Mouse (Mus musculus) liver, postnatal 0 days (tissue): Measurements from ENCODE around the gene Epm2aip1. TPM values are rescaled to one million over a fixed set of nuclear protein-coding genes. Genes with fewer than 3 reads are reported as not detected.
A peak's percentile ranks its signal among the peaks of the same experiment; 100 is the strongest.

Experiments
- ATAC-seq: fragments of 200-750 bp; cut with Nextera tagmentation; 2 replicates; pipeline ENCODE4 v1.8.0; 2017; ENCODE audit warnings: mild to moderate bottlenecking, moderate library complexity
- DNase-seq: peaks from one replicate; pipeline ENCODE4 v3.0.0-alpha.2; 2016
- H3K27ac ChIP-seq: fragments of 300-500 bp; sonication (generic); 2 replicates; pipeline ENCODE4 v1.5.1; 2014; ENCODE audit warnings: antibody characterized with exemption, moderate library complexity, mild to moderate bottlenecking, low read depth
- H3K27me3 ChIP-seq: fragments of 300-500 bp; sonication (generic); 2 replicates; pipeline ENCODE4 v1.6.1; 2014; ENCODE audit warnings: low read length, control low read depth, mixed read lengths; ENCODE audit not compliant: insufficient read depth
- H3K36me3 ChIP-seq: fragments of 300-500 bp; sonication (generic); replicated peaks from 2 replicates; pipeline ENCODE4 v1.6.1; 2014; ENCODE audit warnings: mild to moderate bottlenecking, control low read depth, low read length, moderate library complexity, mixed read lengths; ENCODE audit not compliant: insufficient read depth
- H3K4me1 ChIP-seq: fragments of 300-500 bp; sonication (generic); 2 replicates; pipeline ENCODE4 v1.6.1; 2014; ENCODE audit warnings: antibody characterized with exemption, mild to moderate bottlenecking, control low read depth; ENCODE audit not compliant: insufficient read depth
- H3K4me2 ChIP-seq: fragments of 300-500 bp; sonication (generic); 2 replicates; pipeline ENCODE4 v1.6.1; 2014; ENCODE audit warnings: low read depth, mild to moderate bottlenecking, low read length, moderate library complexity, mixed read lengths
- H3K4me3 ChIP-seq: fragments of 300-500 bp; sonication (generic); 2 replicates; pipeline ENCODE4 v1.5.1; 2014; ENCODE audit warnings: low read depth, low read length
- H3K9ac ChIP-seq: fragments of 300-500 bp; sonication (generic); replicated peaks from 2 replicates; pipeline ENCODE4 v1.6.1; 2014; ENCODE audit warnings: mild to moderate bottlenecking, moderate library complexity
- H3K9me3 ChIP-seq: fragments of 300-500 bp; sonication (generic); 2 replicates; pipeline ENCODE4 v1.6.1; 2016; ENCODE audit warnings: mild to moderate bottlenecking, control low read depth, low read length, mixed read lengths
- CTCF ChIP-seq: sonication (generic); IDR thresholded peaks from 2 replicates; pipeline ENCODE4 v1.5.1; 2016; ENCODE audit warnings: antibody characterized with exemption, low read depth
- EP300 ChIP-seq: IDR thresholded peaks from 2 replicates; pipeline ENCODE4 v1.6.1; 2016; ENCODE audit warnings: antibody characterized with exemption, low read depth, mild to moderate bottlenecking
- WGBS: fragments of 180-500 bp; shearing (Covaris S2); extraction: QIAGEN DNeasy Blood & Tissue Kit; methylation state at CpG from one replicate; pipeline ENCODE4 v1.1.7; 2014; ENCODE audit not compliant: insufficient replicate concordance; 5-methylcytosine and 5-hydroxymethylcytosine counted together
- polyA plus RNA-seq: library from polyadenylated mRNA; unstranded; fragments of >200 nt; fragmentation: Nextera tagmentation; extraction: Ambion mirVana; gene quantifications from 2 replicates; pipeline ENCODE4 v1.2.1, GENCODE M21; 2015

Epm2aip1 gene
- polyA plus RNA-seq, 1 experiment from 2014 or later = 5.2 TPM

DNA sequence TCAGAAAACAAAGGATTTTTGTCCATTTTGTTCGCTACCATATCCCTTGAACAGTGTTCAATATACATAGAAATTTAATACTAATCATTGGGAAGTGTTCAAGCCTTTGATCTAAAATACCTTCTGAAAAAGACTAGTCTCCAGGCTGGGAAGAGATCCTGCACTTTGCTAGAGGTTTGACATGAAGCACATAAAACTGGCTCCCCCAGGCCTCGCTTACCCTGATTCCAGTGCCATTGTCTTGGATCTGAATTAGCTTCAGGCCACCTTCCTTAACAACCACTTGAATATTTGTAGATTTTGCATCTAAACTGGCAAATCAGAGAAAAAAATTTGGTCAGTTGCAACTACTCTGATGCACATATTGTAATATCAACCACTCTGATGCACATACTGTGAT, 3.7 kb upstream of the Epm2aip1 start:
- peaks cover 9% of the 10 kb centered on the region for H3K4me1 ChIP-seq
- TF ChIP-seq CTCF (no peak), EP300 (no peak)
- DNase-seq = no peak
- H3K9me3 ChIP-seq = no peaks in the 10 kb centered on the region
- ATAC-seq = no peak
- H3K27me3 ChIP-seq = no peaks in the 10 kb centered on the region
- no peak overlapping the region for H3K4me2 ChIP-seq
- WGBS = 93% methylated on average over 2 of the region's 2 CpGs
- H3K4me3 ChIP-seq = no peak overlapping the region
- H3K36me3 ChIP-seq = peaks cover 23% of the 10 kb centered on the region
- H3K27ac ChIP-seq = no peak overlapping the region
- no peak overlapping the region for H3K9ac ChIP-seq

DNA sequence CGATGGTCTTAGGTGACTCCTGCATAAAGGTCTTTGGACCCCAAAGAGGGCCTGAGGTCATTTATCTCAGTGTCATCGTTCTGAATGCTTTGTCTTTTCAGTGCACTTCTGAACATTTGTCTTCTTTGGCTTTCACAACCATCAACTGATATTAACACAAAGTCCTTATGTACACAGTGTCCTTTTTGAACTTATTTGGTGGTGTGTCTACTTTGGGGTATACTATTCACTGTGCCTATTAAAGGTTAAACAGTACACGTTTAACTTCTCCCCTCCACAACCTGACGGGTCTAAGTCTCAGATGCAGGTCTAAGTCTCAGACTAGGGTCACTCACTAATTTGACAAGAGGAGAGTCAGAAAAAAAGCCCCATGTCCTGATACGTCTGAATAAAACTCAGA, 1.1 kb upstream of the Epm2aip1 start:
- Histone ChIP-seq H3K4me3 (peak overlapping the region; percentile 79), H3K4me2 (peak overlapping the region; percentile 75), H3K36me3 (peaks cover 23% of the 10 kb centered on the region), H3K9me3 (no peaks in the 10 kb centered on the region), H3K27me3 (no peaks in the 10 kb centered on the region), H3K4me1 (peaks cover 28% of the 10 kb centered on the region), H3K9ac (peak overlapping the region; percentile 75), H3K27ac (peak overlapping the region; percentile 94)
- TF ChIP-seq CTCF = no peak
- no peak for TF ChIP-seq EP300
- DNase-seq (no peak), ATAC-seq (no peak)
- 6% methylated on average over 5 of the region's 5 CpGs for WGBS

DNA sequence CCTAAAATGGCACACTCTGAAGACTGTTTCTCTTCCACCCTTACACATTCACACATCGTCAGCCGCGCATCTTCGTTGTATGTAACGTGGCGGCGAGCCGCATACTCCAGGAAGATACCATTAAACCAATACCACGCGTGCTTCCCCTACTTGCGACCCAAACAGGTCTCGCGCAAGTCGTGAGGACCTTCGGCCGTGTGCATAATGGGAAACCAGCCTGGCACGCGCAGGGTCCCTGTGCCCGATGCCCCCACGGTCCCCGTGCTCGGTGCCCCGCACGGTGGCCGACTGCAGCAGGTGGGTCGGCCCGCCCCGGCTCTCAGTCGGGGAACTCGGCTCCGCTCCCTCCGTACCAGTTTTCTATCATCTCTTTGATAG, 684 bp upstream of the Epm2aip1 start:
- peaks cover 29% of the 10 kb centered on the region for H3K4me1 ChIP-seq
- peaks cover 23% of the 10 kb centered on the region for H3K36me3 ChIP-seq
- no peaks in the 10 kb centered on the region for H3K27me3 ChIP-seq
- under 1% methylated on average over 32 of the region's 32 CpGs for WGBS
- ATAC-seq (peak; percentile 47), DNase-seq (no peak)
- H3K9ac ChIP-seq = peak overlapping the region; percentile 75
- no peaks in the 10 kb centered on the region for H3K9me3 ChIP-seq
- H3K4me2 ChIP-seq = peak overlapping the region; percentile 75
- no peak for TF ChIP-seq CTCF
- TF ChIP-seq EP300 = no peak
- H3K27ac ChIP-seq = peak overlapping the region; percentile 94
- peak overlapping the region; percentile 79 for H3K4me3 ChIP-seq

DNA sequence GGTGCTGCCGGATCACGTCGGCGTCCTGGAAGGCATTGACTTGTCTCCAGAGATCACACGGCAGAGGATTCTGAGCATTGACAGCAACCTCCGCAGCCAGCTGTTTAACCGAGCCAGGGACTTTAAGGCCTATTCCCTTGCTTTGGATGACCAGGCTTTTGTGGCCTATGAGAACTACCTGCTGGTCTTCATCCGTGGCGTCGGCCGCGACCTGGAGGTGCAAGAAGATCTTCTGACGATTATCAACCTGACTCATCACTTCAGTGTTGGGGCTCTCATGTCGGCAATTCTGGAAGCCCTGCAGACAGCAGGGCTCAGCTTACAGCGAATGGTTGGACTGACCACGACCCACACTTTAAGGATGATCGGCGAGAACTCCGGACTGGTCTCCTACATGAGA, 627 bp downstream of the Epm2aip1 start:
- Histone ChIP-seq H3K36me3 (peaks cover 26% of the 10 kb centered on the region), H3K4me3 (peak overlapping the region; percentile 79), H3K9ac (peak overlapping the region; percentile 87), H3K27ac (peak overlapping the region; percentile 94), H3K4me2 (peak overlapping the region; percentile 82), H3K9me3 (no peaks in the 10 kb centered on the region), H3K4me1 (peaks cover 36% of the 10 kb centered on the region), H3K27me3 (no peaks in the 10 kb centered on the region)
- 5% methylated on average over 19 of the region's 19 CpGs for WGBS
- TF ChIP-seq CTCF (no peak), EP300 (no peak)
- ATAC-seq (no peak), DNase-seq (no peak)

DNA sequence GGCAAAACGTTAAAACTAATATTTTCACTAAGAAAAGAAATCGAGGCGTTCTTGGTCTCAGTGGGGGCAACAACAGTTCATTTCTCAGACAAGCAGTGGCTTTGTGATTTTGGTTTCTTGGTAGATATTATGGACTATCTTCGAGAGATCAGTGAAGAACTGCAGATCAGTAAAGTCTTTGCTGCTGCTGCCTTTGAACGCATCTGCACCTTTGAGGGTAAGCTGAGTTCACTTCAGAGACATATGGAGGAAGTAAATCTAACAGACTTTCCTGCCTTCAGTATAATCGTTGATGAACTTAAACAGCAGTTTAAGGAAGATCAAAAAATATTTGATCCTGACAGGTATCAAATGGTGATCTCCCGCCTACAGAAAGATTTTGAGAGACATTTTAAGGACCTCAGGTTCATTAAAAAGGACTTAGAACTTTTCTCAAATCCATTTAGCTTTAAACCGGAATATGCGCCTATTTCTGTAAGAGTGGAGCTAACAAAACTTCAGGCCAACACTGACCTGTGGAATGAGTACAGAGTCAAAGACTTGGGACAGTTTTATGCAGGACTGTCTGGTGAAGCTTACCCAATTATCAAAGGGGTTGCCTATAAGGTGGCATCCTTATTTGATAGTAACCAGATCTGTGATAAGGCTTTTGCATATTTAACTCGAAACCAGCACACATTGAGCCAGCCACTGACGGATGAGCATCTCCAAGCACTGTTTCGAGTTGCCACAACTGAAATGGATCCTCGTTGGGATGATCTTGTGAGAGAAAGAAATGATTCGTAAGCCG, 1.5 kb downstream of the Epm2aip1 start:
- H3K4me2 ChIP-seq = peak overlapping the region; percentile 82
- TF ChIP-seq EP300 = no peak
- no peak for TF ChIP-seq CTCF
- peak overlapping the region; percentile 94; the same call in 1 of the 2 replicates for H3K27ac ChIP-seq
- H3K9me3 ChIP-seq = no peaks in the 10 kb centered on the region
- H3K36me3 ChIP-seq = peaks cover 26% of the 10 kb centered on the region
- H3K4me1 ChIP-seq = peaks cover 36% of the 10 kb centered on the region
- H3K27me3 ChIP-seq = no peaks in the 10 kb centered on the region
- 47% methylated on average over 15 of the region's 15 CpGs for WGBS
- peak overlapping the region; percentile 87 for H3K9ac ChIP-seq
- ATAC-seq (no peak), DNase-seq (no peak)
- peak overlapping the region; percentile 79 for H3K4me3 ChIP-seq

DNA sequence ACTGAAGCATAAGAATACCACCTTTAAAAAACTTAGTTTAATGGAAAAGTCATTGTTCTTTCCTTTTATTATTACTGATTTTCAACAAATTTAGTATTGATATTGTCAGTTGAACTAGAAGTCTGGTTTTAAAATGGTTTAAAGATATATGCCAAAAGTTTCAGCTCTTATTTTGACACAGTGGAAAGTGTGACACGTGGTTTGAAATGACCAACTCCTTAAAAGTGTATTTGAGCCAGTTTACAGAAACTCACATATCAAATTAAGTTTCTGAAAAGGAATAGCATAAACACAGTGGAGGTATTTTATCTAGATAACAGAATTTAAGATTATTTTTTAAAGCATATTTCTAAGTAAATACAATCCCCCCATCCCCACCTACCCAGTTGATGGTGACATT, 2.2 kb downstream of the Epm2aip1 start:
- no peak overlapping the region for H3K27ac ChIP-seq
- peak overlapping the region; percentile 5 for H3K9ac ChIP-seq
- H3K36me3 ChIP-seq = peaks cover 33% of the 10 kb centered on the region
- H3K4me2 ChIP-seq = peak overlapping the region; percentile 82
- ATAC-seq (no peak), DNase-seq (no peak)
- no peak for TF ChIP-seq CTCF
- no peak for TF ChIP-seq EP300
- 67% methylated on average over 1 of the region's 1 CpGs for WGBS
- no peaks in the 10 kb centered on the region for H3K27me3 ChIP-seq
- H3K9me3 ChIP-seq = no peaks in the 10 kb centered on the region
- peaks cover 36% of the 10 kb centered on the region for H3K4me1 ChIP-seq
- H3K4me3 ChIP-seq = peak overlapping the region; percentile 79
